Mouse (Mus musculus) layer of hippocampus, postnatal 14 days (tissue): ENCODE data around the gene Galnt17. TPM values are rescaled to one million over a fixed set of nuclear protein-coding genes. Genes with fewer than 3 reads are reported as not detected.

Source experiments
- DNase-seq, 2 experiments: peaks; one replicate each; pipeline ENCODE4 v3.0.0; 2021 to 2022; ENCODE audit warnings: low spot score in 2 of 2, mixed read lengths in 1 of 2
- total RNA-seq, 2 experiments: library from RNA; stranded (reverse); gene quantifications; 2 replicates each; pipeline ENCODE4 v1.2.3; 2021

The Galnt17 gene
- total RNA-seq, 2 experiments from 2014 or later = 99.1 to 103 TPM

GRCm38 (mm10) chr5:130930999-130931398, 377.3 kb downstream of the Galnt17 start:
- no peak for DNase-seq

- no peak for DNase-seq
Measured at GRCm38 (mm10) chr5:130927794-130928149, 380.5 kb downstream of the Galnt17 start.

GRCm38 (mm10) chr5:130927138-130927793, 381.0 kb downstream of the Galnt17 start:
- no peak for DNase-seq

- peak; percentile 43 to 75 for DNase-seq
Measured at GRCm38 (mm10) chr5:130925681-130926080, 382.6 kb downstream of the Galnt17 start.

GRCm38 (mm10) chr5:130924245-130924827, 384.0 kb downstream of the Galnt17 start:
- no peak for DNase-seq

- DNase-seq = no peak
Measured at GRCm38 (mm10) chr5:130919969-130920368, 388.3 kb downstream of the Galnt17 start.

- no peak for DNase-seq
Measured at GRCm38 (mm10) chr5:130914606-130915005, 393.7 kb downstream of the Galnt17 start.

GRCm38 (mm10) chr5:130911551-130911950, 396.7 kb downstream of the Galnt17 start:
- DNase-seq = no peak

- DNase-seq = no peak
Measured at GRCm38 (mm10) chr5:130901736-130902135, 406.6 kb downstream of the Galnt17 start.

- no peak for DNase-seq
Measured at GRCm38 (mm10) chr5:130895991-130896390, 412.3 kb downstream of the Galnt17 start.

- no peak for DNase-seq
Measured at GRCm38 (mm10) chr5:130891735-130892134, 416.6 kb downstream of the Galnt17 start.

- DNase-seq = no peak
Measured at GRCm38 (mm10) chr5:130880331-130880730, 428.0 kb downstream of the Galnt17 start.

GRCm38 (mm10) chr5:130875391-130875790, 432.9 kb downstream of the Galnt17 start:
- no peak for DNase-seq

- DNase-seq = no peak
Measured at GRCm38 (mm10) chr5:130871086-130871485, 437.2 kb downstream of the Galnt17 start.

- DNase-seq = no peak
Measured at GRCm38 (mm10) chr5:130869869-130870268, 438.4 kb downstream of the Galnt17 start.

- DNase-seq = peak; percentile 71
Measured at GRCm38 (mm10) chr5:130862302-130862701, 446.0 kb downstream of the Galnt17 start.

- DNase-seq = no peak
Measured at GRCm38 (mm10) chr5:130859736-130860135, 448.6 kb downstream of the Galnt17 start.

GRCm38 (mm10) chr5:130858706-130859105, 449.6 kb downstream of the Galnt17 start:
- DNase-seq = no peak

- DNase-seq = peak; percentile 39 to 52
Measured at GRCm38 (mm10) chr5:130858148-130858547, 450.1 kb downstream of the Galnt17 start.

GRCm38 (mm10) chr5:130854430-130854829, 453.9 kb downstream of the Galnt17 start:
- DNase-seq = no peak

GRCm38 (mm10) chr5:130853371-130853770, 454.9 kb downstream of the Galnt17 start:
- DNase-seq = peak; percentile 89 to 93

GRCm38 (mm10) chr5:130852182-130852581, 456.1 kb downstream of the Galnt17 start:
- DNase-seq = no peak

GRCm38 (mm10) chr5:130849610-130850009, 458.7 kb downstream of the Galnt17 start:
- DNase-seq = no peak
